Mouse (Mus musculus) kidney, adult 2 months (tissue): ENCODE data around the gene Nlgn1.

Source experiments
- CTCF ChIP-seq: fragments of 200-500 bp; conservative IDR thresholded peaks from 2 replicates; pipeline ENCODE4 v1.5.1; 2011; ENCODE audit warnings: low read depth, mild to moderate bottlenecking, control low read depth, low read length, moderate library complexity, mixed read lengths; ENCODE audit not compliant: insufficient read depth, insufficient read length
- POLR2A ChIP-seq: fragments of 200-500 bp; IDR thresholded peaks from one replicate; pipeline ENCODE4 v1.6.1; 2011; ENCODE audit warnings: low read depth, low read length, control low read depth

DNA sequence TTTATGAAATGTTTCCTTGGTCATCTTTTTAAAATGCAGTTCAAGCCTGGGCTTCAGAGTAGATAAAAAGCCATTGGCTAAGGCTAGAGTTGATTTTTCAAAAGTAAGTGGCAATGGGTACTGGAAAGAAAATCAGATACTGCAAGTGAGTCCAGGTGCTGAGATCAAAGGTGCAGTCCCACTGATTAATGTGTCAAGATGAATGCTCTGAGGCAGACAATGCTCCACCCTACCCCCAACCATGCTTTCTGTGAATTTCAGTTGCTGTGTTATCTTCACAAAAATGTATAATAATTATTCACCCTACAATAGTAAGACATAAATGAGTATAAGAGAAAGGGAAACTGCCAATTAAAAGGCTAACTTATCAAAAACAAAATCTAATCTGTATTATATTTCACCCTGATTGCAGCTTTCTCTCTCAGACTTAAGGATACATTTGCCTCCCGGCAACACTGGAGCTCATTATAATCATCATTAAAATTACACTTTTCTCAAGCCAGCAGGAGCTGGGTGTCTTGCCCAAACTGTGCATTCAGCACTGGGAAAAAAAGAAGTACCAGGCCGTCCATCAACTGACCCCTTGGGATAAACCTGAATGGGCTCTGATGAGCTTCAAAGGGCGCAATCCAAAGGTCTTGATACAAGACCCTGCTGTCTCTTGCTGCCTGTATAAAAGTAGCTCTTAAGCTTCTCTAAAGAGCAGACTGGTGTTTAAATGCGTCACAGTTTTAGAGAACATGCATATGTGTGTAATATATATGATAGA lies 320.8 kb downstream of the Nlgn1 start:
- TF ChIP-seq POLR2A = no peak
- TF ChIP-seq CTCF = no peak
